Mouse (Mus musculus) cerebellum, postnatal 25 days (tissue): Measurements from ENCODE around the gene Tmem123.

Experiments used
- DNase-seq, 2 experiments: peaks; one replicate each; pipeline ENCODE4 v3.0.0; 2021; ENCODE audit warnings: mixed read lengths in 2 of 2

Gene Tmem123

DNA sequence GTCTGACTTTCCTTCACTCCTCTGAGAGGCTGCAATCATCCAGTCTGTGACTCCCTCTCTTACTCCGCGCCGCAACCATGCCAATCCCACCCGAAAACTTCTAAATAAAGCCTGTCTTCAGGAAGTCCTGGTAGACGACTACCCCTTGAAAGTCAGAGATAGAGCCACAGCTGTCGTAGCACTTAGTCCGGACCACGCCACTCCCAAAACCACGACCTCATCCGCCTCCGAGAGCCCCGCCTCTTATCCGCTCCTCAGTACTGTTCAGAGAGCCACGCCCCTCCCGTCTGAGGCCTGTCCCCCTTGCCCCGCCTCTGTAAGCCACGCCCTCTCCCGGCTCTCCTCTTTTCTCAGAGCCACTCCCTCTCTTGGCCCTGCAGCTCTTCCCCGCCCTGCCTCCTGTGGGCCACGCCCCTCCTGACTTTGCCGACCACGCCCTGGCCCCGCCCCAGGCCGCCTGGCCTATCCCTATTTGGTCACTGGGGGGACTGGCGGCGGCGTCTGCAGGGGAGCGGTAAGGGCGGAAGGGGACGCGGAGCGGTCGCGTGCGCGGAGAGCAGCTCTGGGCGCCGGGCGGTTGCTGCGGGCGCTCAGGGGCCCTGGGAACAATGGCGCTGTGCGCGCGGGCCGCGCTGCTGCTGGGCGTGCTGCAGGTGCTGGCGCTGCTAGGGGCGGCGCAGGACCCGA, at the start of gene Tmem123:
Gene Tmem123, plus strand, starts transcription at position 428 of the 687 bp plus-strand sequence.
- peak; percentile 94 to 98 for DNase-seq

DNA sequence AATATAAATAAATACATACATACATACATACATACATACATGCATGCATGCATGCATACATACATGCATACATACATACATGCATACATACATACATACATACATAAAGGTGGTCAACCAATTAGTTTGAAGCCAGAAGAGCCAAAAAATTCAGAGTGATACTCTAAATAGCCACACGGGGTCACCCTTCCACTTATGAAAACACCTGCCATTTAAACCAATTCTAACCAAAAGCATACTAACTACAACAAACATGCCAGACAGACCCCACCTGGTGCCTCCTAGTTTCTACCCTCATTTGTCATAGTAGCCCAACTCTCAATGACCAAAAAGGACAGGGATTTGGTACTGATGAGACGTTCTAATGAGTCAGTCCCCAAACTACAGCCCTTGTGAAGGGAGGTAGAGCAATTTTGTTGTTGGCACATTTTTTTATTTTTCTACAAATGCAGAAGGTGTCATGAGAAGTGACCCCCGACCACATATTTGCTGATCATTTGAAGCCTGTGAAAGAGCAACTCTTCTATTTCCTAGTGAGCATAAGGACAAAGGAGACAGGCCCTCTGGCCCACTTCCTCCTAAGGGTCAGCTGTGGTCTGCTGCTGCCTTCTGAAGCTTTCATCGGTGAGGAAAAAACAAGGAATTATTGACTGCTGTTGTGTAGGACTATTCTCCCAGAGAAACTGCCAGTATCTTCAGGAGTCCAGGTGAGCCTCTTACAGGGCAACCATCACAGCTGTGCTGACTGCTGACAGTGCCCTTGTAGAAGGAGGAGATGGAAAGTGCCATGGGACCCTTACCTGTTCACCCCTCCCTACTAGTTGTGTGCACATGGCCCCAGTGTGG, 49.6 kb upstream of the Tmem123 start:
- peak; percentile 19 to 45 for DNase-seq

DNA sequence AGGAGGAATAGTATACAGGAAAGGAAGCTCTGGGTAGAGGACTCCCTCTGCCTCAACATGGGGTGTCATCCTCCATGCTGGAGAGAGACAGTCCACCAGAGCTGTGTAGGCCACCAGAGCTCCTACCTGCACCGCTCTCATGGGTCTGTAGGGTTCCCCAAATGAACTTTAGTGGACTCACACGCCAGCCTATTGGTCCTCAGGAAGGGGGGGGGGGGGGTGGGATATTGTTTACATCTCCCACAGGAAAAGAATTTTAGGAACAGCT, 49.0 kb upstream of the Tmem123 start:
- DNase-seq, result no peak

DNA sequence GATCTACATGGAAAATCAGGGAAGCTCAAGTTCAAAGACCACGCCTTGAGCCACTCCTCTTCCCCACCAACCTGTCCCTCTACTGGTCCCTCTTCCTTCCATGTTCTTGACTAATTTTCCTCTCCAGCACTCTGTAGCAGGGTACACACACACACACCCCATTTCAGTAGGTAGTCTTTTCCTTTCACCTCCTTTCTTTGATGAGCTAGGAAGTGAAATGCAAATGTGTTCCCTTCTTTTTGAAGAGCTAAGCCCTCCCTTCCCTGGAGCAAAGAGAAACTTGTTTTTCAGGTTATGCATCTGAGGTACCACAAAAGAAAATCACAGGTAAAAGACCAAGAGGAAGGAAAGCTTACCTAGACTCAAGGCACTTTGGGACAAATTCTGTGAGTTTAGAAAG, 42.3 kb upstream of the Tmem123 start:
- no peak for DNase-seq

DNA sequence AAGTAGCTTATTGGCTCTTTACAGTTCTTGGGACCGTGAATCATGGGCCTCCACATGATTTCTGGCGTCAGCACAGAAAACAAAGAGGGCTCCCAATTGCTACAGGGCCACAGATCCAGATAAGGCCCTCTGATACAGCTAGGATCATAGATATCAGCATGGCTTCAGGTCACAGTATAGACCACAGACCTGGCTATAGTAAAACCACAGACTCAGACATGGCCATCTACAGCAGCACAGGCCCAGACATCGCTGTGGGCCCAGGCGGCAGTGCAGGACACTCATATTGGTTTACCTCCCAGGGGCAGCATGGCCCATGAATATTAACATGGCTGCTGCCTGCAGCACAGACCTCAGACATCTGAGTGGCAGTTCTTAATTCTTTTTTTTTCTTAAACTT, 34.8 kb upstream of the Tmem123 start:
- no peak for DNase-seq

DNA sequence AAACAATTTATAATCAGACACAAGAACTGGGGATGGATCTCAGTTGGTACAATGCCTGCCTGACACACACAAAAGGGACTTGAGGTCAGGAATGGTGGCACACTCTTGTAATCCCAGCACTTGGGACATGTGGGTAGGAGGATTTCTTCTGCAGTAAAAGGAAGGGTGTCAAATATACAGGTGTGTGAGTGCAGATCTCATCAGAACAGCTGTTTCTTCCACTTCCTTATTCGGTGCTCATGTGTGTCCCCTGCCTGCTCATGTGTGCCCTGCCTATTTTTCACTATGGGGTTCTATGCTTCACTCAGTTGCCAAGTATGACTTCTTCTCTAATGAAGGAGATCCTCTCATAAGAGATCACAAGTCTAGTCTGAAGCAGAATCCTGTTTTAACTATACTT, 21.1 kb upstream of the Tmem123 start:
- no peak for DNase-seq

DNA sequence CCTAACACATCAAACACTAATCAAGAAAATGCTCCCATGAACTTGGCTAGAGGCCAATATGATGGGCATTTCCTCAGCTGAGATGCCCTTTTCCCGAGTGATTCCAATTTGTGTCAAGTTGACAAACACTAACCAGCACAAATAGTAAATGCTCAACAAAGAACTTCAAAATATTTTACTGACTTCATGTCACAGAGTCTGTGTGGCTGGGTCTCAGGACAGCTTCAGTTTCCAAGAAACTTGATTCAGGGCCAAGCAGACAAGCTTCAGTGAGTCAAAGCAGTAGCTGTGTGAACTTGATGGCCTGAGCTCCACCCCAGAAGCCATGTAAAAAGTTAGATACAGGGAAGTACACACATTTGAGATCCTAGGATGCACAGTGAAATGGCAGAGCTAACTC, 19.7 kb upstream of the Tmem123 start:
- DNase-seq, result no peak

DNA sequence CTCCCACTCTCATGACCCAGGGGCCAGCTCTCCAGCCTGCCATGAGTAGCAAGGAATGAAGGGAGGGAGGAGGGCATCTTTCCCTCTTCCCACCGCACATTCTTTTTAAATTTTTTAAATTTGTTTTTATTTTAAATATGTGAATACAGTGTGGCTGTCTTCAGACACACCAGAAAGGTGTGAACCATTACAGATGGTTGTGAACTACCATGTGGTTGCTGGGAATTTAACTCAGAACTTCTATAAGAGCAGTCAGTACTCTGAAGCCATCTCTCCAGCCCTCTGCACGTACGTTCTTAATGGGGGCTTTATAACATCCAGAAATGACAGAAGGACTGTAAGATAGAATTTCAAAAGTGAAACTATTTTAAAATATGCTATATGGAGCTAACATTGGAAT, 15.0 kb upstream of the Tmem123 start:
- DNase-seq, result no peak

DNA sequence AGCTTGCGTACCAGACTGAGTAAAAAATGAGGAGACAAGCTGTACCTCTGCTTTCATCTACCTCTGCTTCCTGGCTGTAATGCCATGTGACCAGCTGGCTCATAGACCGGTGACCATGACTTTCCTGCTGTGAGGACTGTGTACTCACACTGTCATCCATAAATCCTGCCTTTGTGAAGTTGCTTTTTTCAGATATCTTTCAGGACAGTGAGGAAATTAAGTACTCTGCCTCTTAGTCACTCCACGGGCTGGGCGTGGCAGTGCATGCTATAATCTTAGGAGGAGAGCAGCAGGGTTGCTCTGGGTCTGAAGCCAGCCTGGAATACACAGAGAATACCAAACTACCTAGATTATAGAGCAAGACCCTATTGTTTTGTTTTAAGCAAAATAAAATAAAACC, 14.3 kb upstream of the Tmem123 start:
- no peak for DNase-seq

DNA sequence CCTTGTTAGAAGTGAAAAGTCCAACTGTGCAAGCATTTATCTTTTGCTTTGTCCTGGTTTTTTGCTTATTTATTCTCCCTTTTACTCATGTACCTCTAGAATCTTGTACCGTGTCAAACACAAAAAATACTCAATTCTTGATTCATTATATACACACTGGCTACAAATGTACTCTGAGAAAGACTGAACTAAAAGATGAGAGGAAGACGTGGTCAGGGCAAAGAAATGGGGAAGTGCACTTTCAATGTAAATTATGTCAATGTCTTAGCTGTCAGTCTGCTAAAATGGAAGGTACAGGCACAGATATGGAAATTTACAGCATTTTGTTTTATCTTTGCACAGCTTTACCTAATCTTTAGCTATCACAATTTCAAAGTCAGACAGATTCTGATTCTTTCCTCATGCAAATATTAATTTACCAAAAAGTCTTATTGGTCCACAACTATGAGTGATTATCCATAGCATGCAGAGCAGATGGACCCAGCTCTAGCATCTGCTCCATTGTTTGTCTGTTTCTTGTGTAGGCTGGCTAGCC, 7.9 kb upstream of the Tmem123 start:
- DNase-seq, result no peak

DNA sequence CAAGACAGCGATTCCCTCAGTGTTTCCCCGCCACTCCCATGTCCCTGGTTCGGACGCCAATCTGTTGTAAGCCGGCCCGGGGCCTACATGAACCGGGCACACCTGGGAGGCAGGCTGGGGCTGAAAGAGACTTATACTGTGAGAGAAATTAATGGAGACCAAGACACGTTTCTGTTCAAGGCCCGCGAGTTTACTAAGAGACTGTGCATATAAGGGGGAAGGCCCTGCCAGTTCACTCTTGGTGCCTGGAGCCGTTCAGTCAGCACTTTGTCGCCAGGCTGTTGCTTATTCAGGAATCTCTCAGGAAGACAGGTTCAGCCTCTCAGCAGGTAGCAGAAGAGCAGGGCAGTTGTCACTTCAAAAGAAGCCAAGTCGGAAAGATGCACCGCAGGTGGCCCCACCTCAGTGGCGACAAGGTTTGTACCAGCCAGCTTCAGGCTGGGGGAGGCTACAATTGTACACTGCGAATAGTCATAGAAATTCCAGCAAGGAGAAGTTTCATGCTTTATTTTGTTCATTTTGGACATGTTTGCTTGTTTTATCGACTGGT, 1.9 kb upstream of the Tmem123 start:
- DNase-seq, result peak; percentile 29 to 51

DNA sequence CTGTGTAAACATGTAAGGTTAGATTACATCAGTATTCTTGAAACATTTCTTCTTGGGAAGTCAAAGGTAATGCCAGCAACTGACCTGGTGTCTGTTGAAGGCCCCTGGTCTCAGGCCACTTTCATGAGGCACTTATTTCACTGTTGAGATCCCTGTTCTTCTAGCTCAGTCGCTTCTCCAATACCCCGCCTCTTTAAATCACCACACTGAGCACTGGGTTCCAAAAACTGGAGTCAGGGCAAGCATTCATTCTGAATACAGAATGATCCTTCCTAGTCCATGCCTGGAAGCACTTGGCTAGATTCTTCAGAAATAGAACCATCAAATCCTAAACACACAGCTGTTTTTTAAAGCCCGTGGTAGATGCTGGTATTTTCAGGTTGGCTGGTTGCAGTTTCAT, 1.1 kb upstream of the Tmem123 start:
- DNase-seq, result no peak

DNA sequence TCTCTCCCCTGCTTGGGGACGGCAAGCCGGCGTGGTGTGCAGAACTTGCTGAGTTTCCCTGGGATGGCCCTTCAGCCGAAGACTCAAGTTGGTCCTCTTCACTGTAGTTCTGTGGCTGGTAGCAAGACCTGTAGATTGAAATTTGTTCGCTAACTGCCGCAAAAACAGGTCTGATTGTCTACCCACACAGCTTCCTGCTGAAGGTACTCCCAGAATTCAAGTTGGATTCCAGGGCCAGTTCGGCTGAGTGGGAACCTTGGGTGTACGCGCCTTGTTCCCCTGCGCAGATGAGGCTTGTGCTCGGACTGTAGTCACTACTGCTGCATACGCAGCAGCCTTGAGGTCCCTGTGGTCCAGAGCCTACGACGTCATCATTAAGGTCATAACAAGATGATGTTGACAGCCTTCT, 626 bp downstream of the Tmem123 start:
- peak in 1 of 2 experiments; percentile 43 for DNase-seq

DNA sequence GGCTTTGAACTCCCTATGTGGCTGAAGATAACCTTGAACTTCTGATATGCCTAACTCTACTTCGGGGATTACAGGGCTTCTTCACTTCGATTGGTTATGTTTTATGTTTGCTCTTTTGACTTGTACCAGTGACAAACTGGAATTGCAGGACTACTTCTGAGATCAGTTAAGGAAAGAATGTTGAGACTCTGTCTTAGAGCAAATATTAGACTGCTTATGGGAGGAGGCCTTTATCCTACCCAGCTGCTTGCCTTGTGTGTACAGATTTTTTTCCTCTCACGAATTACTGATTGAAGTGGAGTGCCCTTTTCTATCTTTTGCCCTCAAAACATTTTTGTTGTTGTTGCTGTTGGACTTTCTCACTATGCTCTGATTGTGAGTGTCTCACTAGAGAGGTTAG, 1.4 kb downstream of the Tmem123 start:
- DNase-seq, result no peak

DNA sequence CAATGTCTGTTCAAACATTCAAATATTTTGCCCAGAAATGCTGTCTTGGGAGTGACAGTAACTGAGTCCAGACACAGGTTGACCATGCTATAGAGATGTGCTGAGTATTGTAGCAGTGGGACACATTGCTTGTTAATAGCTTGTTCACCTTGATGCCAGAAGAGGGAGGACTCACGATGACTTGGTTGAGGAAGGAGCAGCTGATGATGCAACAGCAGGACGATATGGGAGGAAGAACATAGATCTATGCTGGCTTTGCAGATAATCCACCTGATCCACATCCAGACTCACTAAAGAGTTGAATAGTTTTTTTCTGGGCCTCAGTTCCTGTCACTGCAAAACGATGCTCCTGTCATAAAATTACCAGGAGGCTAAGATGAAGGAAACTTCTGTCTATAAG, 2.7 kb downstream of the Tmem123 start:
- DNase-seq, result no peak

DNA sequence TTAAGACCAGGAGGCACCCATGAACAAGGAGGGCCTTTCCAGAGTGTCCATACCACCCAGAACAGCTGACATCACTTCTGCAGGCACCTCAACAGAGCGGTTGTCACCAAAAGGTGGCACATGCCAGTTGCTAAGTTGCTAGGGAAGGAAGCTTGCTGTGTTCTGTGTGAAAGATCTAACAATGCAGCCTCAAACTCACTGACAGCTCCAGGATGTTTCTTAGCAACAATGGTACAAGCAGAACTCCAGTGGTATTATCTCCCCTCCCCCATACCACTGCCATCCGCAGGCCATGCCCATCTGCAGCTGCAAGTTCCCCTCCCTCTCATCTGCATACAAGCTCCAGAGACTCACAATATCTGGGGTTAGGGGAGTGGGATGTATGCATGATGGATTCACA, 3.7 kb downstream of the Tmem123 start:
- DNase-seq, result no peak

DNA sequence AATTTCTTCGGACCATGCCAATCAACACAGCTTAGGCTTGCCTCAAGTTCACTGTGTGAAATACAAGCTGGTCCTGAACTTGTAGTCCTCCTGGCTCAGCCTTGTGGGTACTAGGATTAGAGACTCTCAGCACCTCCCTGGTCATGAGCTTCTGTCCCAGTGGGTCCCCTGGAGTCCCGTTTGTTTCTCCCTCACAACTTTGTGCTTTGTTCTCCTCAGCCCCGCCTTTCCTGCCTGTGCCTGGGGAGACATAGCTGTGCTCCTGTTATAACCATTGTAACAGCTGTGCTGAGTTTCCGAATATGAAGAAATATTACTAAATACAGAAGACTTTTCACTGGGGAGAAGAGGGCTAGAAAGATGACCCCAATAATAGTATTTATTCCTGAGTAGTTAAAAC, 5.2 kb downstream of the Tmem123 start:
- no peak for DNase-seq

DNA sequence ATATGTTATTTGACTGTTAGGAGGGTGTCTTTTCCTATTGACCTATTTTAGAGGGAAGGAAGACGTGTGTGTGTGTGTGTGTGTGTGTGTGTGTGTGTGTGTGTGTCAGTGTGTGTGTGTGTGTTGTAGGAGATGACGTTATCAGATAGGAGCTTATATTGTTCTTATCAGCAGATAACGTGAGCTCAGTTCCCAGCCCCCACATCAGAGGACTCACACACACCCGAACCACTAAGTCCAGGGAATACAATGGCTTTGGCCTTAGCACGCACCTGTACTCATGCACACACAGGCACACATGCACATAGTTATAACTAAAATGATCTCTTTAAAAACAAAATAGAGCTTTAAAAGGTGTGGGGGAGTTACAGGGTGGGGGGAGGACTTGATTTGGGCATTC, 5.7 kb downstream of the Tmem123 start:
- no peak for DNase-seq

DNA sequence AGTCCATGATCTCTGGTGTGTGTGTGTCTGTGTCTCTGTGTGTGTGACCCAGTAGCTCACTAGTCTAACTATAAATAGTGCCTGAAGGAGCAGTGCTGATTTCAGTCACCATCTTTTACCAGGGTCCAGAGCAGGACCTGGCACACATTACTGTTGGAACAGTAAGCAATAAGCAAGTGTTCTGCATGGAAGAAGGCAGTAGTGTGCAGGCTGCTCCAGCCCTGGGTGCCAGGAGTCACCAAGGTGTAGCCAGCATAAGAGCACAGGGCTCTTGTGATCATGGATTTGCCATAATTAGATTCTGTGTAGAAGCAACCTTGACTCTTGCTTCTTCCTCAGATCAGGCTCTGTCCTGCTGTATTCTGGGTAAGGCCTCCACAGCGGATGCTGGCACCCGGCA, 8.5 kb downstream of the Tmem123 start:
- no peak for DNase-seq

DNA sequence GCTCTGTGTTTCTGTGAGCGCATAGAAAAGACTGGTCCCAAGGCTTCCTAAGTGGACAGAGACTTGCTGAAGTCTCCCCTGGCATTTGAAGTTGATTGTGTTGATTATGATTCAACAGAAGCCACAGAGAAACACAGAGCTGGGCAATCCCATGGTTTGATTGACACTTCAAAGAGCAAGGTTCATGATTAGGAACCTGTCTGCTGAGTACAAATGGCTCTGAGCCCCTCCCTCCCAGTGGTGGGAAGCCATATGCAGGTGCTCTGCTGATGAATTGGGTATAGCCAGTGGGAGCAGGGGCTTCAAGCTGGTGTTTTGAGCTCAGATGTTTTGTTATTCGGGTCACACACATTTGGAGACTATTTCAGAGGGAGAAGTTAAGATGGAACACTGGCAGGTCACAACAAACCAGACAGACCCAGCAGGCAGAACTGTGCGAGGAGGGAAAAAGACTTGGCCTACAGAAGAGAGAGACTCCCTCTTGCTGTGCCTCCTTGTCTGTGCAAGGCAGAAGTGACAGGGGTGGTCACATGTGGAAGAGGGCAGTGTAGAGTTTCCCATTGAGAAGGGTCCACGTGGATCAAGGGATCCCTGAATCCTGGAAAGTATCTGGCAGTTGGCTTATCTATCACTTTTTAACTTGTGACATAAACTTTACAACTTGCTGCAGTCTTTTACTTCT, 9.1 kb downstream of the Tmem123 start:
- DNase-seq, result no peak

DNA sequence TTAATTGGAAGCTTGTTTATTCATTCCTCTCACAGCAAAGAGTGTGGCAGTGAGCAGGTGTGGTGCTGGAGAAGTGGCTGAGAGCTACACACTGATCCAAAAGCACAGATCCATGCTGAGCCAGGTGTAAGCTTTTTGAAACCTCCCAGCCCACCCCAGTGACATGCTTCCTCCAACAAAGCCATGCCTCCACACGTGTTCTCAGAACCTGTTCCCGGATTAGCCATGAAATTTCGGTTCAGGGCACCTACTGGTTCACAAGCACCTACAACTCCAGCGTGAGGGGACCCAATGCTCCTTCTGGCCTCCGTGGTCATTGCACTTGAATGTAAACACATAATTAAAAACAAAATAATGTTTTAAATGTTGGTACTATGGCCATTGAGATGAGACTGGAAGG, 9.8 kb downstream of the Tmem123 start:
- no peak for DNase-seq

DNA sequence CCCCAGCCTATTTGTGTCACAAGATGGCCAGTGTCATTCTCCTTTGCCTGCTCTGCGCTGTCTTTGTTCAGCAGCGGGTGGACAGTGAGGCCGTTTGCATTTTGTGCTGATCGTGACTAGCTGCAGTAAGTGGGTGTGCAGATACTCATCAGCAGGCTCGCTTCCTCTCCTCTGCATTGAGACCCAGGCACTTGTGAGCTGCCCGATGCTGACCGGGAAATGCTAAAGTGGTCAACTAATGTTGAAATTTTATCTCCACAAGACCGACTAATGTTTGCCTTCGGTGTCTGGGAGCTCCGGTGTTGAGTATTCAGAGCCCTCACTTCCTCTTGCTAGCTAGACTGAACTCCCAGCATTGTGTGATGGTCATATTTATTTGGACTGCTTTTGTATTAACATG, 10.7 kb downstream of the Tmem123 start:
- DNase-seq, result no peak

DNA sequence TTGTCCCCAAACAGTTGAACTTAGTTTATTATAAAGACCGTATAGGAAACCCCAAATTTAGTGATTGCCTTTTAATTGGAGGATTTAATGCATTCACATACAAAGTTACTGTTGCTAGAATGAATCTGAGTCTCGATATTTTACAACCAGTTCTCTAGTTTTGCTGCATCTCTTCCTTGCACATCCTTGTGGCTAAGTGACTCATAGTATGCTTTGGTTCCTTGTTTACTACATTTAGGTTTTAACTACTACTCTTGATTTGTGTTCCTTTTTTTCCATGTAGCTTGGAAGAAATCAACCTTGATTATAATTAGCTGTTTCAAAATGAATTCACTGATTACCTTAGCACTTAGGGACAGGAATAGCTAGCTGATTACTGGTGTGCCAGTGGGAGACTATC, 11.2 kb downstream of the Tmem123 start:
- DNase-seq, result no peak

DNA sequence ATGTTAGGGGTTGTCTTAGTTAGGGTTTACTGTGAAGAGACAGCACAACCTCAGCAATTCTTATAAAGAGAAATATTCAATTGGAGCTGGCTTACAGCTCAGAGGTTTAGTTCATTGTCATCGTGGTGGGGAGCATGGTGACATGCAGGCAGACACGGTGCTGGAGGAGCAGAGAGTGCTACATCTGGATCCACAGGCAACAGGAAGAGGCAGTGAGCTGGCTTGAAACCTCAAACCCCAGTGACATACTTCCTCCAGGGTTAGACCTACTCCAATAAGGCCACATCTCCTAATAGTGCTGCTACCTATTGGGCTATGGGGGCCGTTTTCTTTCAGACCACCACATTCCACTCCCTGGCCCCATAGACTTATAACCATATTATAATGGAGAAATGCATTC, 12.1 kb downstream of the Tmem123 start:
- no peak for DNase-seq
